Mouse (Mus musculus) kidney, postnatal 0 days (tissue): ENCODE measurements around the gene Col4a2. TPM values are rescaled to one million over a fixed set of nuclear protein-coding genes. Genes with fewer than 3 reads are reported as not detected.
A peak's percentile ranks its signal among the peaks of the same experiment; 100 is the strongest.

Experiments used
- ATAC-seq: fragments of 200-750 bp; cut with Nextera tagmentation; replicated peaks from 2 replicates; pipeline ENCODE4 v1.8.0; 2017; ENCODE audit warnings: low read depth, moderate number of reproducible peaks, moderate TSS enrichment, moderate library complexity; ENCODE audit not compliant: low FRiP score
- DNase-seq: peaks from one replicate; pipeline ENCODE4 v3.0.0-alpha.2; 2016; ENCODE audit warnings: low spot score
- H3K27ac ChIP-seq: fragments of 300-500 bp; sonication (generic); 2 replicates; pipeline ENCODE4 v1.5.1; 2014; ENCODE audit warnings: mild to moderate bottlenecking
- H3K27me3 ChIP-seq: fragments of 300-500 bp; sonication (generic); 2 replicates; pipeline ENCODE4 v1.6.1; 2014; ENCODE audit warnings: low read length, mixed read lengths; ENCODE audit not compliant: insufficient read depth
- H3K36me3 ChIP-seq: fragments of 300-500 bp; sonication (generic); 2 replicates; pipeline ENCODE4 v1.6.1; 2014; ENCODE audit warnings: low read length, mixed read lengths; ENCODE audit not compliant: insufficient read depth
- H3K4me1 ChIP-seq: fragments of 300-500 bp; sonication (generic); replicated peaks from 2 replicates; pipeline ENCODE4 v1.6.1; 2014; ENCODE audit warnings: antibody characterized with exemption, low read length, mixed read lengths; ENCODE audit not compliant: insufficient read depth
- H3K4me2 ChIP-seq: fragments of 300-500 bp; sonication (generic); 2 replicates; pipeline ENCODE4 v1.6.1; 2014; ENCODE audit warnings: mild to moderate bottlenecking, low read length, moderate library complexity, mixed read lengths
- H3K4me3 ChIP-seq: fragments of 300-500 bp; sonication (generic); replicated peaks from 2 replicates; pipeline ENCODE4 v1.5.1; 2014; ENCODE audit warnings: low read depth, low read length
- H3K9ac ChIP-seq: fragments of 300-500 bp; sonication (generic); 2 replicates; pipeline ENCODE4 v1.6.1; 2014; ENCODE audit warnings: low read depth, low read length
- H3K9me3 ChIP-seq: fragments of 300-500 bp; sonication (generic); replicated peaks from 2 replicates; pipeline ENCODE4 v1.6.1; 2016; ENCODE audit warnings: low read length, inconsistent platforms, mixed read lengths
- CTCF ChIP-seq: IDR thresholded peaks from 2 replicates; pipeline ENCODE4 v1.5.1; 2016; ENCODE audit warnings: antibody characterized with exemption, low read depth, mild to moderate bottlenecking, moderate library complexity
- WGBS: fragments of 180-500 bp; shearing (Covaris S2); extraction: QIAGEN DNeasy Blood & Tissue Kit; methylation state at CpG from one replicate; pipeline ENCODE4 v1.1.7; 2014; 5-methylcytosine and 5-hydroxymethylcytosine counted together
- polyA plus RNA-seq: library from polyadenylated mRNA; unstranded; fragments of >200 nt; fragmentation: Nextera tagmentation; extraction: Ambion mirVana; gene quantifications from 2 replicates; pipeline ENCODE4 v1.2.1, GENCODE M21; 2015

Col4a2 gene
- polyA plus RNA-seq, 1 experiment from 2014 or later: 140 TPM

GRCm38 (mm10) chr8:11457278-11457677, 144.7 kb downstream of the Col4a2 start:
- no peaks in the 10 kb centered on the region for H3K9me3 ChIP-seq
- WGBS: 59% methylated on average over 3 of the region's 3 CpGs
- H3K4me1 ChIP-seq: peaks cover 32% of the 10 kb centered on the region
- no peaks in the 10 kb centered on the region for H3K36me3 ChIP-seq
- peak overlapping the region; percentile 90 for H3K27ac ChIP-seq
- H3K9ac ChIP-seq: no peak overlapping the region
- no peaks in the 10 kb centered on the region for H3K27me3 ChIP-seq
- DNase-seq (peak; percentile 52), ATAC-seq (no peak)
- H3K4me2 ChIP-seq: no peak overlapping the region
- no peak overlapping the region for H3K4me3 ChIP-seq
- TF ChIP-seq CTCF: no peak

GRCm38 (mm10) chr8:11457981-11458836, 145.6 kb downstream of the Col4a2 start:
- no peak overlapping the region for H3K4me3 ChIP-seq
- H3K27ac ChIP-seq: peak overlapping the region; percentile 90
- H3K27me3 ChIP-seq: no peaks in the 10 kb centered on the region
- H3K36me3 ChIP-seq: no peaks in the 10 kb centered on the region
- peaks cover 32% of the 10 kb centered on the region for H3K4me1 ChIP-seq
- H3K4me2 ChIP-seq: peak overlapping the region; percentile 6; the same call in 1 of the 2 replicates
- H3K9ac ChIP-seq: no peak overlapping the region
- 15% methylated on average over 12 of the region's 12 CpGs for WGBS
- H3K9me3 ChIP-seq: no peaks in the 10 kb centered on the region
- no peak for TF ChIP-seq CTCF
- no peak for DNase-seq
- peak; percentile 57; the same call in 1 of the 2 replicates for ATAC-seq

GRCm38 (mm10) chr8:11459016-11459415, 146.4 kb downstream of the Col4a2 start:
- ATAC-seq (peak; percentile 76), DNase-seq (peak; percentile 66)
- no peaks in the 10 kb centered on the region for H3K9me3 ChIP-seq
- peak overlapping the region; percentile 6; the same call in 1 of the 2 replicates for H3K4me2 ChIP-seq
- H3K27ac ChIP-seq: peak overlapping the region; percentile 90
- peaks cover 32% of the 10 kb centered on the region for H3K4me1 ChIP-seq
- H3K27me3 ChIP-seq: no peaks in the 10 kb centered on the region
- TF ChIP-seq CTCF: no peak
- H3K9ac ChIP-seq: no peak overlapping the region
- H3K4me3 ChIP-seq: no peak overlapping the region
- 12% methylated on average over 5 of the region's 5 CpGs for WGBS
- H3K36me3 ChIP-seq: no peaks in the 10 kb centered on the region

- ATAC-seq (no peak), DNase-seq (no peak)
- Histone ChIP-seq H3K27me3 (no peaks in the 10 kb centered on the region), H3K9me3 (no peaks in the 10 kb centered on the region), H3K36me3 (no peaks in the 10 kb centered on the region), H3K4me3 (no peak overlapping the region), H3K27ac (peak overlapping the region; percentile 90), H3K4me1 (peaks cover 38% of the 10 kb centered on the region), H3K4me2 (no peak overlapping the region), H3K9ac (no peak overlapping the region)
- no peak for TF ChIP-seq CTCF
- 23% methylated on average over 2 of the region's 2 CpGs for WGBS
Observed at GRCm38 (mm10) chr8:11460934-11461333, 148.3 kb downstream of the Col4a2 start.

GRCm38 (mm10) chr8:11461847-11462246, 149.2 kb downstream of the Col4a2 start:
- WGBS: 48% methylated on average over 2 of the region's 2 CpGs
- ATAC-seq: no peak
- Histone ChIP-seq H3K4me2 (no peak overlapping the region), H3K27me3 (no peaks in the 10 kb centered on the region), H3K4me1 (peaks cover 38% of the 10 kb centered on the region), H3K4me3 (no peak overlapping the region), H3K27ac (peak overlapping the region; percentile 57; the same call in 1 of the 2 replicates), H3K9me3 (no peaks in the 10 kb centered on the region), H3K9ac (no peak overlapping the region), H3K36me3 (no peaks in the 10 kb centered on the region)
- no peak for DNase-seq
- no peak for TF ChIP-seq CTCF

- no peak for DNase-seq
- no peaks in the 10 kb centered on the region for H3K36me3 ChIP-seq
- no peak overlapping the region for H3K4me2 ChIP-seq
- no peak for ATAC-seq
- WGBS: 91% methylated on average over 4 of the region's 4 CpGs
- no peak for TF ChIP-seq CTCF
- H3K4me3 ChIP-seq: no peak overlapping the region
- H3K9ac ChIP-seq: no peak overlapping the region
- no peaks in the 10 kb centered on the region for H3K9me3 ChIP-seq
- H3K27ac ChIP-seq: peak overlapping the region; percentile 8; the same call in 1 of the 2 replicates
- peaks cover 33% of the 10 kb centered on the region for H3K4me1 ChIP-seq
- H3K27me3 ChIP-seq: no peaks in the 10 kb centered on the region
Observed at GRCm38 (mm10) chr8:11462641-11463040, 150.0 kb downstream of the Col4a2 start.
